Mouse (Mus musculus): ENCODE data around the gene Syndig1.

The Syndig1 gene

DNA sequence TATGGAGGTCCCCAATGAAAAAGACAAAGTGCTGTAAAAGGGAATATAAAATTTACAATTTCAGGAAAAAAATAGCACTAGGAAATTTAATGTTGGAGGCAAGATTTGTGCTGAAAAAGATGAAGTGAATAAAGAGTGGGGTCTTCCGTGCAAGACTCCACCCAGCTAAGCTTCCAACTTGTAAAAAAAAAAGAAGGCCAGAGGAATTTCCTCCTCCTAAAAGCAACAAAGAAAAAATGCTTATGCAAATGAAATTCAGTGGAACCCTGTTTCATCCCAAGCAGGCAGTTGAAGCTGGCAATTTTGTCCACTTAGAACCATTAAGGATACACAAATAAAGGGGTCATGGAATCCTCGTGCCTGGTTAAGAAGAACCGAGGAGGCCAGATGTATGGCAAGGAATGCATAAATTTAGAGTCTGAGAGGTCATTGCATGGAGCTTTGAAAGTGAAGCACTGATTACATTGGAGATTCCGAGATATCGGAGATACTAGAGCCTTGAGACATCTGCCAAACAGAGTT, 37.0 kb downstream of the Syndig1 start:
- in situ Hi-C loops (cut with MboI; ENCODE audit: low pct_unique_long_range_greater_than_20kb in 1 of 2, low sequenced_read_pairs in 2 of 2, unreplicated experiment in 1 of 2): no loop called here

DNA sequence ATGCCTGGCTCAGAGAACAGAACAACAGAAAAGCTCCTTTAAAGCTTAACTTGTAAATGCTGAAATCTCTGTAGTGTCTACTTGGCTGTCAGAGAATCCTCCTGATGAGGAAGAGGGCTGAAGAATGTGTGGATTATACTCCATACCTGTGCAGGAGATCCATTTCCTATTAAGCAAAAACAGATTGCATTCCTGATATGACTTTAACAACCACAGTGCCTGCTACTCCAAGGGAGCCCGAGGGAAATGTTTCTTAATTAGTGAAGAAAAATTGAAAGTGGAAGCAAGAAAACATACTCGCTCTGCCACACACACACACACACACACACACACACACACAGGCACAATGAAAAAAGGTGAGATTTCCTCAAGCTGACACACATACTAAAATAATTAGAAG, 41.5 kb downstream of the Syndig1 start:
- in situ Hi-C loops (cut with MboI; ENCODE audit: low pct_unique_long_range_greater_than_20kb in 1 of 2, low sequenced_read_pairs in 2 of 2, unreplicated experiment in 1 of 2): no loop called here

DNA sequence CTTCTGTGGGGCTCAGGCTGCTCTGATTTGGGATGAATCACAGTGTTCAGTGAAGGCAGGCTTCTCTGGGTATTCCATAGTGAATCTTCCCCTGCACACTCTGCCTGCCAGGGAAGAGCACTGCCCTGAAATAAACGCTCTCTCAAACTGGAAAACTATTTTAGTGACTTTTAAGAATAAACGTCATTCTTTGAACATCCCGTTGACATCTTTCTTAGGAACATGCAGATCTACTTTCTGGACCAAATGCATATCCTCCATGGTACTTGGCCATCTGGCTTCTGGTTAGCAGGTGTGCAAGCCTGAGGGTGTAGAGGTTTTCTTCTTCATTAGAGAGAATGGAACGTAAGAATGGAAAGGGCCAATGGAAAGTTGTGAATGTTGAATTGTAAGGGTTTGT, 43.5 kb downstream of the Syndig1 start:
- in situ Hi-C loops (cut with MboI; ENCODE audit: low pct_unique_long_range_greater_than_20kb in 1 of 2, low sequenced_read_pairs in 2 of 2, unreplicated experiment in 1 of 2): no loop called here

DNA sequence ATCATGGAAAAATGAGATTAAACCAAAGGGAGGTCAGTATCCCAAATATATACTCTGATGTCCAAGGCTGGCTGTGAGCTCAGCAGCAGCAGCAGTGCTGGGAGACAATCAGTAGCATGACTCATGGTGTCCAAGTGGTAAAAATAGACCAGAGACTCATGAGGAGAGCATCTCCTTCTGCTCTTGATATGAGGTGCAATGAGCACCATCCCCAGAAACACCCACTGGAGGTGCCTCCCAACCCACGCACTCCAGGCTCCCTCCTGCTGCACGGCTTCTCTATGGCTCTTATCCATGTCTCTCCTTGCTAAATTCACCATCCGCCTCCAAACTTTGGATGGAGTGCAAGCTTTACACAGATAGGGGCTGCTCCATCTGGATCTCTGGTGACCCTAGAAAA, 44.3 kb downstream of the Syndig1 start:
- in situ Hi-C loops (cut with MboI; ENCODE audit: low pct_unique_long_range_greater_than_20kb in 1 of 2, low sequenced_read_pairs in 2 of 2, unreplicated experiment in 1 of 2): no loop called here

DNA sequence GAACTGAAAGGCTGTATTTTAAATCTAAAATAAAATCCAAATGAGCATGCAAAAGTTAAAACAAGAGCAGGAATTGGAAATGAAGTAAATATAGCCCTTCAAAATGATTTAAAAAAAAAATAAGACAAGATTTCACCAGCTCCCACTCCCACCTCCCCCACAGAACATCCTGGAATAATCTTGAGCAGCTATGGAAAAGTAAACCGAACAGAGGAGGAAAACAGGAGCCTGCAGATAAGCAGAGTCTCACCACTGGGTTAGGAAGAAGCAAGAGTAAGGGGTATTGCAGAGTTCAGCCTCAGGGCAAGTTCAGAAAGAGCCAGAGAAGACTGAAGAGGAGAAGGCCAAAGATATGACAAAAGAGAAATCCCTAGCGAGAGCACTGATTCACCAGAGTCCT, 48.9 kb downstream of the Syndig1 start:
- in situ Hi-C loops (cut with MboI; ENCODE audit: low pct_unique_long_range_greater_than_20kb in 1 of 2, low sequenced_read_pairs in 2 of 2, unreplicated experiment in 1 of 2): no loop called here

DNA sequence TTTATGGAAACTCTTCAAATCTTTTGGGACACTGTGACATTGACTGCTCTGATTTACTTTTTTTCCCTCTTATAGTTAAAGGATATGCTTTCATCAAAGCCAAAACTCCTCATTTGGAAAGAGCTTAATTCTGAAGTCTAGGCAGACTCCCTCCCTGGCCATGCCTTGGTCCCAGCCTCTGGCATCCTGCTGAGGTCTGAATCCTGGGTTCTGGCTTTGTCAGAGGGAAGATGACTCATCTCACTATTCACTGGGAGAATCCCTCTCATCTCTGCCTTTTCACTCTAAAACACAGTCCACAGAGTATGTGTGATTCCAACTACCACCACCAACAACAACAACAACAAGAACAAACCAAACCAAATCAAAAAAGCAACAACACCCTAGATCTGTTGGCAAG, 58.6 kb downstream of the Syndig1 start:
- in situ Hi-C loops (cut with MboI; ENCODE audit: low pct_unique_long_range_greater_than_20kb in 1 of 2, low sequenced_read_pairs in 2 of 2, unreplicated experiment in 1 of 2): no loop called here

DNA sequence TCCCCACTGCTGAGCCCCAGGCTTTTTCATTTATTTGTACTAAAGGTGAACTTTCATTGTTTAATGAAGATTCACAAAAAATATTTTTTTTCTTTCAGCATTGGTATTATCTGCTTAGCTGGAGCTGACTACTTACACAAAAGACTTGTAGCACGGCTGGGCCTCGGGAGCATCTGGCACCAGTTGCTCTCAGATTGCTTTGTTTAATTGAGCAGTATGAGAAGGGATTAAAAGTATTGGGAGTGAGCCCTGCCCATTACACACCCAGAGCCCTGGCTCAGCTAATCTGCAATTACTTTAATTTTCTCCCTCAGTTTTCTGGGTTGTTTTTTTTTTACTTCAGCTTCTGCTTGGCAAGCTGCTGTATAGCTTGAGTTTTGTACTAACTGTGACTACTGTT, 62.6 kb downstream of the Syndig1 start:
- in situ Hi-C loops (cut with MboI; ENCODE audit: low pct_unique_long_range_greater_than_20kb in 1 of 2, low sequenced_read_pairs in 2 of 2, unreplicated experiment in 1 of 2): no loop called here

DNA sequence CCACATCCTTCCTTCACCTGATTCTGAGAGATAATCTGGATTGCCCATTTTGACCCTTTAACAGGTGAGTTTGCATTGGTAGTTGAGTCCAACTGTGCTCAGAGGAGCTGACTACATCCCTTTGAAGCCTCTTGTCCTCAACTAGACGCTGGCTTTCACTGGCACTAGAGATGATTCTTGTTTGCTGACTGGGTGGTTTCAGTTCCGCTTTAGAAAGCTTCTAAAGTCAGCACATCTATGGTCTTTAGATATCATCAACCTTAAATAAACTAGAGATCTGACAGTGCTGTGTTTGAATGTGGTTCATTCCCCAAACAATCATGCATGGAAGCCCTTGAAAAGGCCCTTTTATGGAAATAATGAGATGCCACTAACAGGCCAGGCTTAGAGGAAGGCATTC, 67.3 kb downstream of the Syndig1 start:
- in situ Hi-C loops (cut with MboI; ENCODE audit: low pct_unique_long_range_greater_than_20kb in 1 of 2, low sequenced_read_pairs in 2 of 2, unreplicated experiment in 1 of 2): no loop called here

DNA sequence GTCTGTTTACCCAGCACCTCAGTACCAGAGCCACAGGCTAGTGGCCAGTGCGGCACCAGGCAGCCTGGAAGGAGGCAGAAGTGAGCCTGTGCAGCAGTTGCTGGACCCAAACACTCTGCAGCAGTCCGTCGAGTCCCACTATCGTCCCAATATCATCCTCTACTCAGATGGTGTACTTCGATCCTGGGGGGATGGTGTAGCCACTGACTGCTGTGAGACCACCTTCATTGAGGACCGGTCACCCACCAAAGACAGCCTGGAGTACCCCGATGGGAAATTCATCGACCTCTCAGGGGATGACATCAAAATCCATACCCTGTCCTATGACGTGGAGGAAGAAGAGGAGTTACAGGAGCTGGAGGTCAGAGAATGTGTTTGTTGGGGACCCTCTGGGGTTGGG, 70.6 kb downstream of the Syndig1 start:
- in situ Hi-C loops (cut with MboI; ENCODE audit: low pct_unique_long_range_greater_than_20kb in 1 of 2, low sequenced_read_pairs in 2 of 2, unreplicated experiment in 1 of 2): no loop called here

DNA sequence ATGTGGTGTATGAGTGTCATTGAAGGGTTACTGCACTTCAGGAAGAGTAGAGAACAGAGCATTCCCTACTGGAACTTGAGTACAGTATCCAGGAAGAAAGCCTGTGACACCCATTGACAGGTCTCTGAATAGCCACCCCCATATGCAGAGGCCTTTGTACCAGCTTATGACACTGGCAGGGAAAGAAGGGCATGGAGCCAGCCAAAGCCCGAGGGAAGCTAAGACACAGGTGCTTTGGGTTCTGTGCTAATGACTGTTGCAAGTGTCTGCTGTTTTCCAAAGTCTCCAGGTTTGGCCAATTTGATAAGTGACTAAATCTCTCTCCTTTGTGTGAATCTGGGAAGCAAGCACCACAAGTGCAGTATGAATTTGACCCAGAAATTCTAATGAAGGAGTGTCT, 71.6 kb downstream of the Syndig1 start:
- in situ Hi-C loops (cut with MboI; ENCODE audit: low pct_unique_long_range_greater_than_20kb in 1 of 2, low sequenced_read_pairs in 2 of 2, unreplicated experiment in 1 of 2): no loop called here

DNA sequence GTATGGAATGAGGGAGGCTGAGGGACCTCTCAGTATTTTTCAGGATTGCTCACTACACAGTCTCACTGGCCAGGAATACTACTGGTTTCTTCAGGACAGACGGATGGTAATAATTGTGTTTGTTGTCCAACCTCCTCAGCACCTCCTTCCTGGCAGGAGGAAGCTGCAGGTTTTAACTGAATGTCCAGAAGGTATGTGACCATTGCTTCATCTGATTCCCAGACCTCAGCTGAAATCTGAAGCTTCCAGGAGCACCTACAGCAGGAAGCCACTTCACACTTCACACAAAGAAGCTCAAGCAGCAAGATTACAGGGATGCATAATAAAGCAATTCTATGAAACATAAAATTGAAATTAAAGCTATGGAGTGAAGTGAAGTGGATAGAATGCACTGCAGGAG, 75.4 kb downstream of the Syndig1 start:
- in situ Hi-C loops (cut with MboI; ENCODE audit: low pct_unique_long_range_greater_than_20kb in 1 of 2, low sequenced_read_pairs in 2 of 2, unreplicated experiment in 1 of 2): no loop called here

DNA sequence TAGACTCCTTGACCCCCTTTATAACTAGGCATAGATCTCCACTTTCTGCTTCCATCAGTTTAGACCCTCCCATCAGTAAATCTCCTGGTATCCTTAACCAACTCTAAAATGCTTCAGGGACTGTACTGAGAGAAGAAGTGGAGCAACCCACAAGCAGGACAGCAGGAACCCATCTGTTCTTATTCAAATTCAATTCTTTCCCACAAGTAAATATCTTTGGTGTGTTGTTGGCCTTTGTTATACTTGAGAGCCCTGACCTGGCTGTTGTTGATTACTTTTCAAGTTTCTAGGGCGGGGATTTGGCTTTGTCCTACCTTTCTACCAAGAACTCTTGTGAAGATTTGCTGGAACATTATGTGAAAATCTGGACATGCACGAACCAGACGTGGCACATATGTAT, 77.7 kb downstream of the Syndig1 start:
- in situ Hi-C loops (cut with MboI; ENCODE audit: low pct_unique_long_range_greater_than_20kb in 1 of 2, low sequenced_read_pairs in 2 of 2, unreplicated experiment in 1 of 2): no loop called here

DNA sequence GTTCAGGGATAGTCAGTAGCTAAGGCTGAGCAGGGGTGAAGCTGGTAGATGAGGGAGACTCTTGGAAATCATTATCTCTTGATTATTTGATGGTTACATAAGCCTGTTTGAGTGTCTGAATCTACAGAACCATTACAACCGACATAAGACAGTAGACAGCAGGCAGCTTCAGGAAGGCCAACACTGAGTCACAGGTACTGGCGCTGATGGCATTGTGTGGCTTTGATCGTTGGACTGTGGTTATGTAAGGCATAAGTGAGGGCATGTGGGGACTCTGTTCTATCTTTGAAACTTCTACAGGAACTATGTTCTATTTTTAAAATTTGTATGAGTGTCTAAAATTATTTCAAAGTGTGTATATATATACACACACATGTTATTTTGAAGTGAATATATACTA, 88.2 kb downstream of the Syndig1 start:
- in situ Hi-C loops (cut with MboI; ENCODE audit: low pct_unique_long_range_greater_than_20kb in 1 of 2, low sequenced_read_pairs in 2 of 2, unreplicated experiment in 1 of 2): no loop called here

DNA sequence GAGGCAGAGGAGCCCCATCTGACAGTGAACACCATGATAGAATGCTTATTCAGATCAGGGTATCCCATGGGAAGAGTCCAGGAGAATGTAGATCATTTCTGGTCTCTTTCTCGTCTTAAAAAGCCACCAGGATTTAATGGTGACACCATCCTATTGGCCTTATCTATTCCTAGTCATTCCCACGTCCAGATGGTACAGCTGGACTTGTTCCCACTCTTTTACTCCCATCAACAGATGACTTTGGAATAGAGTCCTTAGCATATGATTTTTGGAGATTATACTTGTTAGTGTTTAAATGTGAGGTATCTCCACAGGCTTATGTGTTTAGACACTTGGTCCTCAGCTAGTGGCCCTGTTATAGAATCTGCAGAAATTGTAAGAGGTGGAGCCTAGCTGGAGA, 94.5 kb downstream of the Syndig1 start:
- in situ Hi-C loops (cut with MboI; ENCODE audit: low pct_unique_long_range_greater_than_20kb in 1 of 2, low sequenced_read_pairs in 2 of 2, unreplicated experiment in 1 of 2): no loop called here

DNA sequence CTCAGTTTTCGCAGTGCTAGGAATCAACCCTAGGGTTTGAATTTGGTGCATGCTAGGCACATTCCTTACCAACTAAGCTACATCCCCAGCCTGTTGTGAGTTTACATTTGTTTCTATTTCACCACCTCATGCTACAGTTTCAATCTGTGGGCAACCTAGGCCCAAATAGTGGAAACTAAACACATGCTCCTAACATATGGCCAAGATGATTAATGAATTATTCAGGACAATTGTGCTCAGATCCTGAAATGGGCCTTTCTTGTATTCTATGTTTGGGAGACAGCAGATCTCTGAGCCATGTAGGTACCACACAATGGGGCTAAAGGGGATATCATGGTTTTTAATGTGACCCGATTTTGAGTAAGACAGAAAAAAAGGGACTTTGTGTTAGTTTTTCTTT, 96.9 kb downstream of the Syndig1 start:
- in situ Hi-C loops (cut with MboI; ENCODE audit: low pct_unique_long_range_greater_than_20kb in 1 of 2, low sequenced_read_pairs in 2 of 2, unreplicated experiment in 1 of 2): no loop called here

DNA sequence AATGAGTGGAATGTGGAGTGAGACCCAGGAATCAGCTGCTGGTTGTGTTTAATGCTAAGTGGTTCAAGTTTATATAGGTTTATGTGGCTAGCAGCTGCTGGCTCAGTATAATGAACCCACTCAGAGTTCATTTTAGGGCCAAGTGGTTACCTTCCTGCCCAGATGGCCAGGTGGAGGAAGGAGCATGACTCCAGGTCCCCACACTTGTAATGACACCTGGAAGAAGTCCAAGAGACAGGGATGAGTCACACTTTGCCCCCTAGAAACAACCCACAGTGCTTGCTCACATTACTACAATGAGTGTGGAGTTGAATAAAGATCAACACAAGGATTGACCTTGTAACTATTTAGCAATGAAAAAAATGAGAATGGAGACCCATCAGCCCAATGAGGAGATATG, 98.0 kb downstream of the Syndig1 start:
- in situ Hi-C loops (cut with MboI; ENCODE audit: low pct_unique_long_range_greater_than_20kb in 1 of 2, low sequenced_read_pairs in 2 of 2, unreplicated experiment in 1 of 2): no loop called here

DNA sequence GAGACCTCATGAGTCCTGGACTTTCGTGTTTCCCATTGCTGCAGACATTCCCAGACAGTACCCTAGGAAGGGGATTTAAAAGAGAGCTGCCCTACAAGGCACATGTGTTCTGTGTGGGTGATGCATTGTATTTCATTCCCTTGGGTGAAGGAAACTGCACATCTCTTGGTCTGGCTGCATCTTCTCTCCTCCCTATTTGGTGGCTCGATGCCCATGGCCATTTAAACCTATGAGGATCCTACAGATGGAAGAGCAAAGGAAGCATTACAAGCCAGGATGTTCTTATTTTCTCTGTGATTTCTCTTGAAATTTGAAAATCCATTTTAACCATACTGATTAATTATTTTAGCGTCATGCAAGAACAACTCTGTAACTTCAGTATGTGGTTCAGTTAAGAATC, 98.5 kb downstream of the Syndig1 start:
- in situ Hi-C loops (cut with MboI; ENCODE audit: low pct_unique_long_range_greater_than_20kb in 1 of 2, low sequenced_read_pairs in 2 of 2, unreplicated experiment in 1 of 2): no loop called here

DNA sequence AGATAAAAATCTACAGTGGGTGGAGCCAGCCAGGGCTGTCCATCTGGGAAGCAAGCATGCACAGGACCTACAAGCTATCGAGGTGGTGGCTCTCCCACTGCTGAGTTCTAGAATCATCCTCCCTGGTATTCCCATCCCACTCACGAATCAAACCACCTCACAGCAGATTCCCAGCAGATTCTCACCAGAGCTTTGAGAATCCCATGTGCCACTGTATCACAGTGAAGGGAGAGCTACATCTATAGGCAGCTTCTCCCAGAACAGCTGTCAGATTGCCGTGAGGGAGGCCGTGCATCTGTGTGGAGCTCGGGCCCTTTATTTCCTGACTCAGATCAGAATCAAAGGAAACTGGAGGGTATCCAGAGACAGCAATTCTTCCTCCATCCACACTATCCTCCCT, 101.0 kb downstream of the Syndig1 start:
- in situ Hi-C loops (cut with MboI; ENCODE audit: low pct_unique_long_range_greater_than_20kb in 1 of 2, low sequenced_read_pairs in 2 of 2, unreplicated experiment in 1 of 2): no loop called here

DNA sequence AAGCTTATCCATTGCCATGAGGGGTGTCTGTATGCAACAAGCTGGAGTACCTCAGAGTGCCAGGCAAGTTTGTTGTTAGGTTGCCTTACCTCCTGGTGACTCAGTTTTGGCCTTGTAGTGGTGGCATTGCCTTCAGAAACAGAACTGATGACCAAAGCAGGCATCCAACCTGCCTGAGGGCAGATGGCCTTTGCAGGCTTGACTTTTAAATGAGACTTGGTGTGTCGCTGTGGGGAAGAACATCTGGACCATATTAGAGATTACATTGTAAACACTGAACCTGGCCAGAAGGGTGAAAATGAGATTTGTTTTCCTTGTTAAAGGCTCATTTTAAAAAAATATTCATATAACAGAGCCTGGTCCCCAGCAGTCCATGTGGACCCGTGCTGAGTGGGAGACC, 102.1 kb downstream of the Syndig1 start:
- in situ Hi-C loops (cut with MboI; ENCODE audit: low pct_unique_long_range_greater_than_20kb in 1 of 2, low sequenced_read_pairs in 2 of 2, unreplicated experiment in 1 of 2): no loop called here

DNA sequence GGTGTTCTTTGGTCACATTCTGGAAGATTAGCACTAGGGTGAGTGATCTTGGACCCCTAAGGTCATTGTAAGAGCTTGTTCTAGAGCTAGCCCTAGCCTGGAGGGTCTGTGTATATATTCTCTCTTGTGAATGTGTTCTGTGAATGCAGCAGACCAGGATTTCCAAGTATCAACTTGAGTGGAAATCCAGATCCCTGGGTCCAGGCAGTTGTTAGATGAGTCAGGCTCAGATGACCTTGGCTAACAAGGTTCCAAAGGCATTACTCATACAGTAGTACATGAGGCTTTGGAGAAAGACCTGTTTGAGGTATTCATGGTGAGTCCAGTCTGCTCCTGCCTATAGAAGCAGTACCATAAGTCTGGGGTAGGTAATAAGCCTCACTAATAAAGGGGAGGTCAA, 103.1 kb downstream of the Syndig1 start:
- in situ Hi-C loops (cut with MboI; ENCODE audit: low pct_unique_long_range_greater_than_20kb in 1 of 2, low sequenced_read_pairs in 2 of 2, unreplicated experiment in 1 of 2): no loop called here

DNA sequence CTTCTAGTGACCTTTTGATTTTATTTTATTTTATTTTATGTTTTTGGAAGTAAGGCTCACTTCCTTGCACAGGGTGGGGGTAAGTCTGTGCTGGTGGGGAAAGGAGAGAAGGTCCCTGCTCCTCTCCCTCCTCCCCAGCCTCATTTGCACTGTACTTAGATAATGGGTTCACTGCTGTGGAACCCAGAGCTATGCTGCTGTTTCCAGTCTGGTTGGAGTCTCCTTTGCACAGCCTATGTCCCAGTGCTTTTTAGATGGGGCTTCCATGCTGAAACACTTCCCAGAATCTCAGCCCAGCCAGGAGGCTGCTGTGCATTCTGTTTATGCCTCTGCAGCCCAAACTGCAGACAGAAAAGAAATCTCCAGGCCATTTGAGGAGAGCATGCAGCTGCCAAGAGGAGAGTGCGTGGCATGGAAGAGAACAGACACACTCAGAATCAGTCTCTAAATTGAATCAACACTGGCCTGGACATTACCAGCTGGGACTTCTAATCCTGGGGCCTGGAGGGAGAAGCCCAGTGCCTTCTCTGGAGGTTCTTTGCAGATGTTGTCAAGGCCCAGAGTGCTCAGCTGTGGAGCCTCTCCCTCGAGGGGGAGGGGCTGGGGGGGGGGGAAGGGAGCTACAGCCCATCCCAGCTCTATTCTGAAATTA, 104.4 kb downstream of the Syndig1 start:
- in situ Hi-C loops (cut with MboI; ENCODE audit: low pct_unique_long_range_greater_than_20kb in 1 of 2, low sequenced_read_pairs in 2 of 2, unreplicated experiment in 1 of 2): no loop called here

Measured in mouse embryonic stem cell (cell line).